Mouse (Mus musculus): ENCODE results near the gene Sik1. TPM values are rescaled to one million over a fixed set of nuclear protein-coding genes. Genes with fewer than 3 reads are reported as not detected.

Gene Sik1
- polyA plus RNA-seq, 1 experiment = 15.5 TPM

GRCm38 (mm10) chr17:31876775-31877174 lies 21.2 kb upstream of the Sik1 start:
- Histone ChIP-seq H3K4me3 (ENCODE audit: insufficient read depth, low read length) (no peak overlapping the region), H3K4me1 (ENCODE audit: control insufficient read depth, insufficient read depth, low read length) (no peaks in the 10 kb centered on the region), H3K27ac (ENCODE audit: insufficient read depth, low read length) (no peak overlapping the region)
- no peak for TF ChIP-seq POLR2A (IDR thresholded peaks at IDR 0.05; ENCODE audit: low read depth, low read length)
- TF ChIP-seq CTCF (IDR thresholded peaks at IDR 0.05; ENCODE audit: borderline replicate concordance, insufficient read depth, low read length) = no peak

DNA sequence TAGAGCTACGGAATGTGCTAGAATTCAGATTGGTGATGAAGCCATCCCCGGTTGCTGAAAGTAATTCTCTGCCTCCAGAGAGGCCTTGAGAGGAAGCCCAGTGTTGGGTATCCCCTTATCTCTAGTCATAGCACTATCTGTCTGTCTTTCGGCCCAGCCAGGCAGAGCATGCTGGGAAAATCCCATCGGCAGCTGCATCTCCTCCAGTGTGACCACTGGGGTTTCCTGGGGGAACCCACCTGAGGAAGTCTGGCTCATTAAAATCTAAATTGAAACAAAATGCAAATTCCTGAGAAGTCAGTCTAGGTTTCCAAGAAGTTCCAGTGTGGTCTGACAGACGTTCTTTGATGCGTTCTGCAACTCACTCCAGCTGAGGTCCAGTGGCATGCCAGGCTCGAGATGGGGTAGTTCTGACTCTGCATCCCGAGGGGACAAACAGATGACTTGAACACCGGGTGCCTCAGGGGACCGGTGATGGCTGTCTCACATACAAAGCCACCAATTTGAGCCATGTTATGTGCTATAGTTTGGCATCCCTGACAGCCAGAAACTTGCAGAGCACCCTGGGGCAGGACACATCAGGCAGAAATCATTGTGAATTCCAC lies 19.8 kb upstream of the Sik1 start:
- Histone ChIP-seq H3K4me1 (ENCODE audit: control insufficient read depth, insufficient read depth, low read length) (no peaks in the 10 kb centered on the region), H3K27ac (ENCODE audit: insufficient read depth, low read length) (no peak overlapping the region), H3K4me3 (ENCODE audit: insufficient read depth, low read length) (no peak overlapping the region)
- no peak for TF ChIP-seq CTCF (IDR thresholded peaks at IDR 0.05; ENCODE audit: borderline replicate concordance, insufficient read depth, low read length)
- TF ChIP-seq POLR2A (IDR thresholded peaks at IDR 0.05; ENCODE audit: low read depth, low read length) = no peak

GRCm38 (mm10) chr17:31874691-31875090 lies 19.1 kb upstream of the Sik1 start:
- Histone ChIP-seq H3K27ac (ENCODE audit: insufficient read depth, low read length) (no peak overlapping the region), H3K4me1 (ENCODE audit: control insufficient read depth, insufficient read depth, low read length) (no peaks in the 10 kb centered on the region), H3K4me3 (ENCODE audit: insufficient read depth, low read length) (no peak overlapping the region)
- TF ChIP-seq POLR2A (IDR thresholded peaks at IDR 0.05; ENCODE audit: low read depth, low read length) (no peak), CTCF (IDR thresholded peaks at IDR 0.05; ENCODE audit: borderline replicate concordance, insufficient read depth, low read length) (no peak)

- no peak overlapping the region for H3K27ac ChIP-seq (ENCODE audit: insufficient read depth, low read length)
- no peaks in the 10 kb centered on the region for H3K4me1 ChIP-seq (ENCODE audit: control insufficient read depth, insufficient read depth, low read length)
- TF ChIP-seq POLR2A (IDR thresholded peaks at IDR 0.05; ENCODE audit: low read depth, low read length) = no peak
- no peak for TF ChIP-seq CTCF (IDR thresholded peaks at IDR 0.05; ENCODE audit: borderline replicate concordance, insufficient read depth, low read length)
- no peak overlapping the region for H3K4me3 ChIP-seq (ENCODE audit: insufficient read depth, low read length)
Measured at GRCm38 (mm10) chr17:31873973-31874372, 18.4 kb upstream of the Sik1 start.

DNA sequence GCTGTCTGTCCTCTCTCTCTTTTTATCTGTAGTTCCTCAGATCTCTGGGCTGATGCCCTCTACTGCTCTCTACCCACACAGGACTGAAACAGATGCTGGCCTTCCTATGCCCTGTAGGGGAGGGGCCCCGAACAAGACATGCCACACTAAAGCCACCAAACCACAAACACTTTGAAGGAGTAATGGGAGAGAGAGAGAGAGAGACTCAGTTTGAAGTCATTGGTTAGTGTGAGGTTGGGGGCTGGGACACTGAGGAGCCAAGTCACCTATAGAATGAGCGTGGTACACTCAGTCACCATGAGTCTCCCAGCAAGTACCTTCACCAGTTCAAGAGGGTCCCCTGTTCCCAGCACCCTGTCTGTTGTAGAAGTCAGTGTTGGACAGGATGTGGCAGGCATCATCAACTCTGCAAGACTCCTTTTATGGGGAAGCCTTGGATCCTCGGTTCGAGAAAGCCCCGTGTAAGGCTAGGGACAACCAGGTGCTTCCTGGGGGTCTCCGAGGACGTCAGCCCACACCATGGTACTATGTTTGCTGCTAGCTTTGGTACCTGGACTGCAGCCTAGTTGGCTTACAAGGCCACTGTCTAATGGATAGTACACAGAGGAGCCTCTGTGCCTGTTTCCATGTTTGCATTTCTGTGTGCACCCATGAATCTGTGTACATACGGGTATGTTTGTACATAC lies 17.7 kb upstream of the Sik1 start:
- Histone ChIP-seq H3K27ac (ENCODE audit: insufficient read depth, low read length) (no peak overlapping the region), H3K4me1 (ENCODE audit: control insufficient read depth, insufficient read depth, low read length) (no peaks in the 10 kb centered on the region), H3K4me3 (ENCODE audit: insufficient read depth, low read length) (no peak overlapping the region)
- TF ChIP-seq POLR2A (IDR thresholded peaks at IDR 0.05; ENCODE audit: low read depth, low read length) (no peak), CTCF (IDR thresholded peaks at IDR 0.05; ENCODE audit: borderline replicate concordance, insufficient read depth, low read length) (no peak)

- H3K4me1 ChIP-seq (ENCODE audit: control insufficient read depth, insufficient read depth, low read length) = no peaks in the 10 kb centered on the region
- H3K4me3 ChIP-seq (ENCODE audit: insufficient read depth, low read length) = no peak overlapping the region
- H3K27ac ChIP-seq (ENCODE audit: insufficient read depth, low read length) = no peak overlapping the region
Measured at GRCm38 (mm10) chr17:31872826-31873165, 17.2 kb upstream of the Sik1 start.

GRCm38 (mm10) chr17:31871968-31872825 lies 16.6 kb upstream of the Sik1 start:
- no peaks in the 10 kb centered on the region for H3K4me1 ChIP-seq (ENCODE audit: control insufficient read depth, insufficient read depth, low read length)
- H3K27ac ChIP-seq (ENCODE audit: insufficient read depth, low read length) = no peak overlapping the region
- no peak for TF ChIP-seq POLR2A (IDR thresholded peaks at IDR 0.05; ENCODE audit: low read depth, low read length)
- TF ChIP-seq CTCF (IDR thresholded peaks at IDR 0.05; ENCODE audit: borderline replicate concordance, insufficient read depth, low read length) = no peak
- no peak overlapping the region for H3K4me3 ChIP-seq (ENCODE audit: insufficient read depth, low read length)

More at GRCm38 (mm10) chr17:31872826-31873165, 17.2 kb upstream of the Sik1 start:
- TF ChIP-seq CTCF (IDR thresholded peaks at IDR 0.05; ENCODE audit: borderline replicate concordance, insufficient read depth, low read length) (no peak), POLR2A (IDR thresholded peaks at IDR 0.05; ENCODE audit: low read depth, low read length) (no peak)

DNA sequence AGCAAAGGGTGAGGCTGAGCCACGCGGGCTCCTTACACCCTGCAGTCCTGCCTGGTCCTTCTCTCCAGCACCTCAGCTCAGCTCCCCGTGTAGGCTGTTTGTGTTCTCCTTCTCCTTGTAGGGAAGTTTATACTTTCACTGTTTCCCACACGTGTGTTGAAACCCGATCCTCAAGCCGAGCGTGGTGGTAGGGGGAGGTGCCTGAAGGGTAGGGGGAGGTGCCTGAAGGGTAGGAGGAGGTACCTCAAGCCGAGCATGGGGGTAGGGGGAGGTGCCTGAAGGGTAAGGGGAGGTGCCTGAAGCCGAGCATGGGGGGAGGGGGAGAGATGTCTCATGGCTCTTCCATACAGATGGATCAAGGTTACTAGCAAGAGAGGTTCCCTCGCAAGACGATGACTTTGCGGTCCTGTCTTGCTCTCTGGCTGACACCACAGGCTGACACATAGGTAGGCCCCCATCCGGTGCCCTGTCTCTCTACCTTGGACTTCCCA lies 15.4 kb upstream of the Sik1 start:
- Histone ChIP-seq H3K4me3 (ENCODE audit: insufficient read depth, low read length) (no peak overlapping the region), H3K27ac (ENCODE audit: insufficient read depth, low read length) (no peak overlapping the region), H3K4me1 (ENCODE audit: control insufficient read depth, insufficient read depth, low read length) (no peaks in the 10 kb centered on the region)
- TF ChIP-seq CTCF (IDR thresholded peaks at IDR 0.05; ENCODE audit: borderline replicate concordance, insufficient read depth, low read length) (no peak), POLR2A (IDR thresholded peaks at IDR 0.05; ENCODE audit: low read depth, low read length) (no peak)

DNA sequence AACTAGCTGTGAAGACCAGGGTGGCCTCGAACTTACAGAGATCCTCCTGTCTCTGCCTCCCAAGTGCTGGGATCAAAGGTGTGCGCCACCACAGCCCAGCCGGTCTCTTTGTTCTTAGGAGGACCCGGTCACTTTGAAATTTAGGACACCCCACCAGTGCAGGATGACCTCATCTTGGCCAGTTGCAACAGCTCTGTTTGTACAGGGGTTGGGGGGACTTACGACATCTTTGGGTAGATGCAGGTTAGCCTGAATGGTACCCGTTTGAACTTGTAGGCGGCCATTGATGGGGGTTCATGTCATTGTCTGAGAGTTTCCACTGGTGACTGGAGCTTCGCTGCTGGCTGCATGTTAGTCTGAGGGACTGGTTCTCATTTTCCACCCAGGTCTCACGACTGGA lies 14.8 kb upstream of the Sik1 start:
- Histone ChIP-seq H3K27ac (ENCODE audit: insufficient read depth, low read length) (no peak overlapping the region), H3K4me3 (ENCODE audit: insufficient read depth, low read length) (no peak overlapping the region), H3K4me1 (ENCODE audit: control insufficient read depth, insufficient read depth, low read length) (no peaks in the 10 kb centered on the region)
- no peak for TF ChIP-seq POLR2A (IDR thresholded peaks at IDR 0.05; ENCODE audit: low read depth, low read length)
- no peak for TF ChIP-seq CTCF (IDR thresholded peaks at IDR 0.05; ENCODE audit: borderline replicate concordance, insufficient read depth, low read length)

All from embryonic fibroblast, embryonic 13.5 days (primary cell).